Mouse (Mus musculus): ENCODE results near the gene Sapcd2.

Gene Sapcd2

GRCm38 (mm10) chr2:25425481-25425880 is 53.4 kb downstream of the Sapcd2 start:
- no peak for DNase-seq

- peak in 1 of 2 experiments; percentile 77 for DNase-seq
Measured at GRCm38 (mm10) chr2:25426721-25427191, 54.6 kb downstream of the Sapcd2 start.

GRCm38 (mm10) chr2:25427256-25427655 is 55.1 kb downstream of the Sapcd2 start:
- no peak for DNase-seq

Measured in lung, postnatal 4 days (tissue).